Mouse (Mus musculus): ENCODE measurements around the gene Tns4.

Tns4 gene

GRCm38 (mm10) chr11:99118420-99118819, 29.3 kb upstream of the Tns4 start:
- DNase-seq (ENCODE audit: low read depth, low spot score), result no peak

GRCm38 (mm10) chr11:99117907-99118306, 28.8 kb upstream of the Tns4 start:
- no peak for DNase-seq (ENCODE audit: low read depth, low spot score)

- DNase-seq (ENCODE audit: low read depth, low spot score), result no peak
Measured at GRCm38 (mm10) chr11:99115940-99116339, 26.8 kb upstream of the Tns4 start.

- no peak for DNase-seq (ENCODE audit: low read depth, low spot score)
Measured at GRCm38 (mm10) chr11:99113111-99113510, 24.0 kb upstream of the Tns4 start.

GRCm38 (mm10) chr11:99112700-99113099, 23.6 kb upstream of the Tns4 start:
- DNase-seq (ENCODE audit: low read depth, low spot score), result no peak

- DNase-seq (ENCODE audit: low read depth, low spot score), result no peak
Measured at GRCm38 (mm10) chr11:99111631-99112030, 22.5 kb upstream of the Tns4 start.

- no peak for DNase-seq (ENCODE audit: low read depth, low spot score)
Measured at GRCm38 (mm10) chr11:99111155-99111554, 22.0 kb upstream of the Tns4 start.

- DNase-seq (ENCODE audit: low read depth, low spot score), result no peak
Measured at GRCm38 (mm10) chr11:99110370-99111110, 21.4 kb upstream of the Tns4 start.

GRCm38 (mm10) chr11:99108296-99108695, 19.2 kb upstream of the Tns4 start:
- DNase-seq (ENCODE audit: low read depth, low spot score), result no peak

- DNase-seq (ENCODE audit: low read depth, low spot score), result no peak
Measured at GRCm38 (mm10) chr11:99105981-99106726, 17.0 kb upstream of the Tns4 start.

- no peak for DNase-seq (ENCODE audit: low read depth, low spot score)
Measured at GRCm38 (mm10) chr11:99104609-99105410, 15.7 kb upstream of the Tns4 start.

- no peak for DNase-seq (ENCODE audit: low read depth, low spot score)
Measured at GRCm38 (mm10) chr11:99102575-99103270, 13.6 kb upstream of the Tns4 start.

- no peak for DNase-seq (ENCODE audit: low read depth, low spot score)
Measured at GRCm38 (mm10) chr11:99101693-99102092, 12.6 kb upstream of the Tns4 start.

GRCm38 (mm10) chr11:99100215-99100614, 11.1 kb upstream of the Tns4 start:
- no peak for DNase-seq (ENCODE audit: low read depth, low spot score)

GRCm38 (mm10) chr11:99099516-99099915, 10.4 kb upstream of the Tns4 start:
- peak; percentile 18 for DNase-seq (ENCODE audit: low read depth, low spot score)

- no peak for DNase-seq (ENCODE audit: low read depth, low spot score)
Measured at GRCm38 (mm10) chr11:99098924-99099323, 9.8 kb upstream of the Tns4 start.

- no peak for DNase-seq (ENCODE audit: low read depth, low spot score)
Measured at GRCm38 (mm10) chr11:99096996-99097774, 8.1 kb upstream of the Tns4 start.

GRCm38 (mm10) chr11:99096417-99096816, 7.3 kb upstream of the Tns4 start:
- no peak for DNase-seq (ENCODE audit: low read depth, low spot score)

- DNase-seq (ENCODE audit: low read depth, low spot score), result no peak
Measured at GRCm38 (mm10) chr11:99095759-99096158, 6.7 kb upstream of the Tns4 start.

GRCm38 (mm10) chr11:99094911-99095676, 6.0 kb upstream of the Tns4 start:
- no peak for DNase-seq (ENCODE audit: low read depth, low spot score)

Measured in skeletal muscle tissue, adult 2 months (tissue).